Mouse (Mus musculus) erythroblast, embryonic 14.5 days (primary cell): ENCODE results near the gene Pomgnt1. TPM values are rescaled to one million over a fixed set of nuclear protein-coding genes. Genes with fewer than 3 reads are reported as not detected.

ENCODE experiments used
- H3K27me3 ChIP-seq: 2 replicates; pipeline ENCODE4 v1.6.1; 2012; ENCODE audit warnings: inconsistent platforms; ENCODE audit not compliant: control insufficient read depth
- H3K36me3 ChIP-seq: 2 replicates; pipeline ENCODE4 v1.6.1; 2012; ENCODE audit warnings: mild to moderate bottlenecking, inconsistent platforms; ENCODE audit not compliant: control insufficient read depth
- H3K4me1 ChIP-seq: 2 replicates; pipeline ENCODE4 v1.6.1; 2012; ENCODE audit warnings: inconsistent platforms; ENCODE audit not compliant: control insufficient read depth
- H3K4me3 ChIP-seq: replicated peaks from 2 replicates; pipeline ENCODE3; 2012; ENCODE audit warnings: moderate library complexity, mild to moderate bottlenecking, inconsistent platforms
- H3K9me3 ChIP-seq: 2 replicates; pipeline ENCODE4 v1.6.1; 2012; ENCODE audit warnings: low read length, inconsistent platforms, mixed read lengths; ENCODE audit not compliant: control insufficient read depth
- GATA1 ChIP-seq: IDR thresholded peaks from 2 replicates; pipeline ENCODE4 v1.6.1; 2012; ENCODE audit warnings: low read length, inconsistent platforms, mixed read lengths
- TAL1 ChIP-seq: IDR thresholded peaks from 3 replicates; pipeline ENCODE4 v1.6.1; 2012; ENCODE audit warnings: low read length, inconsistent platforms, mixed read lengths
- polyA plus RNA-seq: library from polyadenylated mRNA; stranded (reverse); fragments of >175 nt; gene quantifications from 2 replicates; pipeline ENCODE4 v1.2.3, GENCODE M21; 2012

The Pomgnt1 gene
- polyA plus RNA-seq, 1 experiment: 0.18 TPM

- Histone ChIP-seq H3K27me3 (peaks cover 6% of the 10 kb centered on the region), H3K4me3 (peak overlapping the region; percentile 80), H3K36me3 (peaks cover 36% of the 10 kb centered on the region), H3K9me3 (peaks cover 5% of the 10 kb centered on the region), H3K4me1 (peaks cover 25% of the 10 kb centered on the region)
- TF ChIP-seq GATA1: no peak
- no peak for TF ChIP-seq TAL1
Measured at GRCm38 (mm10) chr4:116150156-116150861, 26.7 kb downstream of the Pomgnt1 start.

- Histone ChIP-seq H3K4me1 (peaks cover 25% of the 10 kb centered on the region), H3K4me3 (peak overlapping the region; percentile 80), H3K27me3 (peaks cover 2% of the 10 kb centered on the region), H3K36me3 (peaks cover 41% of the 10 kb centered on the region), H3K9me3 (peaks cover 5% of the 10 kb centered on the region)
- TF ChIP-seq TAL1: no peak
- TF ChIP-seq GATA1: no peak
Measured at GRCm38 (mm10) chr4:116150862-116151221, 27.2 kb downstream of the Pomgnt1 start.

GRCm38 (mm10) chr4:116151238-116151637 is 27.6 kb downstream of the Pomgnt1 start, which contains the start of gene Lurap1:
TSS of gene Lurap1 (minus strand) at chr4:116151338.
- Histone ChIP-seq H3K4me3 (peak within 1 kb of the TSS; percentile 80), H3K36me3 (peaks cover 45% of the 10 kb centered on the region), H3K9me3 (peaks cover 5% of the 10 kb centered on the region), H3K4me1 (peaks cover 25% of the 10 kb centered on the region), H3K27me3 (peaks cover 2% of the 10 kb centered on the region)
- TF ChIP-seq GATA1: no peak
- TF ChIP-seq TAL1: no peak

- no peak for TF ChIP-seq GATA1
- TF ChIP-seq TAL1: no peak
- Histone ChIP-seq H3K4me1 (peaks cover 25% of the 10 kb centered on the region), H3K27me3 (peaks cover 2% of the 10 kb centered on the region), H3K36me3 (peaks cover 56% of the 10 kb centered on the region), H3K9me3 (no peaks in the 10 kb centered on the region), H3K4me3 (no peak overlapping the region)
Measured at GRCm38 (mm10) chr4:116152702-116153101, 29.1 kb downstream of the Pomgnt1 start.

- no peak overlapping the region for H3K4me3 ChIP-seq
- H3K27me3 ChIP-seq: no peaks in the 10 kb centered on the region
- H3K4me1 ChIP-seq: peaks cover 11% of the 10 kb centered on the region
- no peak for TF ChIP-seq GATA1
- TF ChIP-seq TAL1: no peak
- H3K9me3 ChIP-seq: no peaks in the 10 kb centered on the region
- peaks cover 62% of the 10 kb centered on the region for H3K36me3 ChIP-seq
Measured at GRCm38 (mm10) chr4:116157882-116158281, 34.2 kb downstream of the Pomgnt1 start.

GRCm38 (mm10) chr4:116159912-116160311 is 36.3 kb downstream of the Pomgnt1 start:
- H3K4me3 ChIP-seq: no peak overlapping the region
- H3K27me3 ChIP-seq: no peaks in the 10 kb centered on the region
- peaks cover 11% of the 10 kb centered on the region for H3K4me1 ChIP-seq
- peaks cover 42% of the 10 kb centered on the region for H3K36me3 ChIP-seq
- TF ChIP-seq TAL1 (no peak), GATA1 (no peak)
- no peaks in the 10 kb centered on the region for H3K9me3 ChIP-seq

GRCm38 (mm10) chr4:116160769-116161168 is 37.1 kb downstream of the Pomgnt1 start:
- Histone ChIP-seq H3K36me3 (peaks cover 34% of the 10 kb centered on the region), H3K9me3 (no peaks in the 10 kb centered on the region), H3K4me1 (peaks cover 11% of the 10 kb centered on the region), H3K4me3 (no peak overlapping the region), H3K27me3 (peaks cover 1% of the 10 kb centered on the region; the same call in 1 of the 2 replicates)
- TF ChIP-seq TAL1 (no peak), GATA1 (no peak)

- H3K36me3 ChIP-seq: peaks cover 23% of the 10 kb centered on the region
- H3K4me1 ChIP-seq: peaks cover 11% of the 10 kb centered on the region
- no peak for TF ChIP-seq TAL1
- TF ChIP-seq GATA1: no peak
- no peaks in the 10 kb centered on the region for H3K9me3 ChIP-seq
- no peak overlapping the region for H3K4me3 ChIP-seq
- peaks cover 2% of the 10 kb centered on the region; the same call in 1 of the 2 replicates for H3K27me3 ChIP-seq
Measured at GRCm38 (mm10) chr4:116162142-116162541, 38.5 kb downstream of the Pomgnt1 start.

GRCm38 (mm10) chr4:116164759-116165554 is 41.3 kb downstream of the Pomgnt1 start:
- Histone ChIP-seq H3K9me3 (no peaks in the 10 kb centered on the region), H3K36me3 (peaks cover 2% of the 10 kb centered on the region; the same call in 1 of the 2 replicates), H3K4me3 (no peak overlapping the region), H3K27me3 (peaks cover 2% of the 10 kb centered on the region; the same call in 1 of the 2 replicates), H3K4me1 (peaks cover 15% of the 10 kb centered on the region)
- no peak for TF ChIP-seq TAL1
- TF ChIP-seq GATA1: no peak
